Mouse (Mus musculus): ENCODE data around the gene Lsr. TPM values are rescaled to one million over a fixed set of nuclear protein-coding genes. Genes with fewer than 3 reads are reported as not detected.

Gene Lsr
- polyA plus RNA-seq, 1 experiment from 2014 or later, result 118 TPM

- no peaks in the 10 kb centered on the region for H3K36me3 ChIP-seq (ENCODE audit: control insufficient read depth, insufficient read depth)
- ATAC-seq, result no peak
- WGBS, result 65% methylated on average over 8 of the region's 8 CpGs
Observed at GRCm38 (mm10) chr7:31002650-31003049, 29.4 kb upstream of the Lsr start.

GRCm38 (mm10) chr7:31000505-31001020, 27.3 kb upstream of the Lsr start:
- Histone ChIP-seq H3K36me3 (ENCODE audit: control insufficient read depth, insufficient read depth) (no peaks in the 10 kb centered on the region), H3K9me3 (ENCODE audit: control insufficient read depth) (no peaks in the 10 kb centered on the region), H3K27ac (ENCODE audit: low read depth, low read length) (no peak overlapping the region), H3K4me2 (replicated peaks; ENCODE audit: low read depth) (no peak overlapping the region), H3K27me3 (replicated peaks; ENCODE audit: control insufficient read depth, insufficient read depth, low read length) (no peaks in the 10 kb centered on the region), H3K4me1 (replicated peaks; ENCODE audit: control insufficient read depth, insufficient read depth, low read length) (0 out of 2 replicates have a peak, but pooled peaks cover 3% of the 10 kb centered on the region), H3K9ac (ENCODE audit: low read depth, low read length) (no peak overlapping the region), H3K4me3 (ENCODE audit: low read depth, low read length) (no peak overlapping the region)
- ATAC-seq, result 0 out of 2 replicates have a peak, but pooled peaks have one; percentile 10
- no peak for TF ChIP-seq CTCF (IDR thresholded peaks at IDR 0.05; ENCODE audit: low read depth)
- WGBS, result 10% methylated on average over 7 of the region's 7 CpGs

More at GRCm38 (mm10) chr7:31002650-31003049, 29.4 kb upstream of the Lsr start:
- H3K9me3 ChIP-seq (ENCODE audit: control insufficient read depth), result no peaks in the 10 kb centered on the region
- no peak overlapping the region for H3K4me3 ChIP-seq (ENCODE audit: low read depth, low read length)
- no peak overlapping the region for H3K27ac ChIP-seq (ENCODE audit: low read depth, low read length)
- H3K9ac ChIP-seq (ENCODE audit: low read depth, low read length), result no peak overlapping the region
- 0 out of 2 replicates have a peak, but pooled peaks cover 3% of the 10 kb centered on the region for H3K4me1 ChIP-seq (replicated peaks; ENCODE audit: control insufficient read depth, insufficient read depth, low read length)
- no peak overlapping the region for H3K4me2 ChIP-seq (replicated peaks; ENCODE audit: low read depth)
- TF ChIP-seq CTCF (IDR thresholded peaks at IDR 0.05; ENCODE audit: low read depth), result no peak
- H3K27me3 ChIP-seq (replicated peaks; ENCODE audit: control insufficient read depth, insufficient read depth, low read length), result no peaks in the 10 kb centered on the region

- TF ChIP-seq CTCF (IDR thresholded peaks at IDR 0.05; ENCODE audit: low read depth), result peak; percentile 12; the same call in 1 of the 2 replicates
- 93% methylated on average over 2 of the region's 2 CpGs for WGBS
- no peak for ATAC-seq
- no peak overlapping the region for H3K9ac ChIP-seq (ENCODE audit: low read depth, low read length)
- H3K4me2 ChIP-seq (replicated peaks; ENCODE audit: low read depth), result no peak overlapping the region
- no peaks in the 10 kb centered on the region for H3K36me3 ChIP-seq (ENCODE audit: control insufficient read depth, insufficient read depth)
- H3K9me3 ChIP-seq (ENCODE audit: control insufficient read depth), result no peaks in the 10 kb centered on the region
- H3K4me1 ChIP-seq (replicated peaks; ENCODE audit: control insufficient read depth, insufficient read depth, low read length), result 0 out of 2 replicates have a peak, but pooled peaks cover 3% of the 10 kb centered on the region
- no peak overlapping the region for H3K27ac ChIP-seq (ENCODE audit: low read depth, low read length)
- no peak overlapping the region for H3K4me3 ChIP-seq (ENCODE audit: low read depth, low read length)
- H3K27me3 ChIP-seq (replicated peaks; ENCODE audit: control insufficient read depth, insufficient read depth, low read length), result no peaks in the 10 kb centered on the region
Observed at GRCm38 (mm10) chr7:30996491-30996890, 23.2 kb upstream of the Lsr start.

GRCm38 (mm10) chr7:30993986-30994385, 20.7 kb upstream of the Lsr start:
- no peaks in the 10 kb centered on the region for H3K27me3 ChIP-seq (replicated peaks; ENCODE audit: control insufficient read depth, insufficient read depth, low read length)
- ATAC-seq, result no peak
- H3K4me1 ChIP-seq (replicated peaks; ENCODE audit: control insufficient read depth, insufficient read depth, low read length), result no peaks in the 10 kb centered on the region
- H3K4me2 ChIP-seq (replicated peaks; ENCODE audit: low read depth), result no peak overlapping the region
- H3K9ac ChIP-seq (ENCODE audit: low read depth, low read length), result no peak overlapping the region
- 88% methylated on average over 5 of the region's 5 CpGs for WGBS
- no peaks in the 10 kb centered on the region for H3K9me3 ChIP-seq (ENCODE audit: control insufficient read depth)
- no peak overlapping the region for H3K27ac ChIP-seq (ENCODE audit: low read depth, low read length)
- no peak overlapping the region for H3K4me3 ChIP-seq (ENCODE audit: low read depth, low read length)
- TF ChIP-seq CTCF (IDR thresholded peaks at IDR 0.05; ENCODE audit: low read depth), result no peak
- H3K36me3 ChIP-seq (ENCODE audit: control insufficient read depth, insufficient read depth), result no peaks in the 10 kb centered on the region

- H3K27me3 ChIP-seq (replicated peaks; ENCODE audit: control insufficient read depth, insufficient read depth, low read length), result no peaks in the 10 kb centered on the region
- H3K9me3 ChIP-seq (ENCODE audit: control insufficient read depth), result no peaks in the 10 kb centered on the region
- no peaks in the 10 kb centered on the region for H3K4me1 ChIP-seq (replicated peaks; ENCODE audit: control insufficient read depth, insufficient read depth, low read length)
- no peak overlapping the region for H3K9ac ChIP-seq (ENCODE audit: low read depth, low read length)
- no peak for TF ChIP-seq CTCF (IDR thresholded peaks at IDR 0.05; ENCODE audit: low read depth)
- 66% methylated on average over 5 of the region's 5 CpGs for WGBS
- H3K4me3 ChIP-seq (ENCODE audit: low read depth, low read length), result no peak overlapping the region
- no peaks in the 10 kb centered on the region for H3K36me3 ChIP-seq (ENCODE audit: control insufficient read depth, insufficient read depth)
- H3K4me2 ChIP-seq (replicated peaks; ENCODE audit: low read depth), result no peak overlapping the region
- no peak overlapping the region for H3K27ac ChIP-seq (ENCODE audit: low read depth, low read length)
- 0 out of 2 replicates have a peak, but pooled peaks have one; percentile 19 for ATAC-seq
Observed at GRCm38 (mm10) chr7:30992148-30992547, 18.9 kb upstream of the Lsr start.

- no peak for ATAC-seq
Observed at GRCm38 (mm10) chr7:30988519-30989162, 15.4 kb upstream of the Lsr start.

More at GRCm38 (mm10) chr7:30988519-30989162, 15.4 kb upstream of the Lsr start:
- Histone ChIP-seq H3K27me3 (replicated peaks; ENCODE audit: control insufficient read depth, insufficient read depth, low read length) (no peaks in the 10 kb centered on the region), H3K27ac (ENCODE audit: low read depth, low read length) (no peak overlapping the region), H3K9ac (ENCODE audit: low read depth, low read length) (no peak overlapping the region), H3K9me3 (ENCODE audit: control insufficient read depth) (no peaks in the 10 kb centered on the region), H3K4me1 (replicated peaks; ENCODE audit: control insufficient read depth, insufficient read depth, low read length) (no peaks in the 10 kb centered on the region), H3K36me3 (ENCODE audit: control insufficient read depth, insufficient read depth) (no peaks in the 10 kb centered on the region), H3K4me2 (replicated peaks; ENCODE audit: low read depth) (no peak overlapping the region), H3K4me3 (ENCODE audit: low read depth, low read length) (no peak overlapping the region)
- no peak for TF ChIP-seq CTCF (IDR thresholded peaks at IDR 0.05; ENCODE audit: low read depth)
- WGBS, result 84% methylated on average over 4 of the region's 4 CpGs
